8 mouse cellular contexts compared by ENCODE assay signal in the genomic region with DNA sequence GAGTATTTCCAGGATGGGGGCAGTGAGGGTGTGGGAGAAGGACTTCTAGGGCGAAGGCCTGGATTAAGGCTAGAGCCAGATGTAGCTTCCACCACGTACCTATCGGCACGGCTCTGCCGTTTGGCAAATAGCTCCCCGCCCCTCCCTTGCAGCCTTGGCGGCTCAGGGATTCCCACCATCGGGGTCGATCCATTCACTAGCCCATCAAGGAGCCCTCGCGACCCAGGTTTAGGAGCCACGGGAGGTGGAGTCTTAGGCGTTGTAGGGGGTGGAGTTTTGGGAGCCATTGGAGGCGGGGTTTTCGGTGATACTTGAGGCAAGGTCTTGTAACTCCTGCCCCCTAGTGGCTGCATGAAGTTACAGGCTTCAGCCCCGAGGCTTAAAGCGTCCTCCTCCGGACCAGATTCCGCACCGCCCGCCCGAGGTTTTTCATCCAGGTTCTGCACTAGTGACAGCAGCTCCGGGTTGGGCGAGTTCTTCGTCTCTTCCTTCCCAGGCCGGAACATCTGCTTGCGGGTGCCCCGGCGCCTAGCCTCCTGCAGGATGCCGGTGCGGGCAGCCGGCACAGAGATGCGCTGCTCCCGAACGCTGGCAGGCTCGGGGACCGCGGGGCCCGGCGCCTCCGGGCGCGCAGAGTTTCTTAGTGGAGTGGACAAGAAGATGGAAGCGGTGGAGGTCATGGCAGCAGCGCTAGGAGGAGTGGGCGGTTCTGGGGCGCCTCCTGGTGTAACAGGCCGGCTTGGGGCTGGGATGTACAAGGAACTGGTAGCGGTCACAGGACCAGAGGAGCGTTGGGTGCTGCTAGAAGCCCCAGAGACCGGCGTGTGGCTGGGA. TPM values are rescaled to one million over a fixed set of nuclear protein-coding genes. Genes with fewer than 3 reads are reported as not detected.
DNase-seq lines count a peak whose midpoint lies in the region; ATAC-seq and TF ChIP-seq lines count a peak whose summit lies in the region.

No protein-coding gene starts in this region.

- peak overlapping the region; percentile 70 for H3K9ac ChIP-seq in ES-Bruce4 (ENCODE audit: low read depth, poor library complexity, severe bottlenecking)
- peak overlapping the region; percentile 76 for H3K9ac ChIP-seq in forebrain, embryonic 13.5 days
- H3K9ac ChIP-seq in neural tube, embryonic 15.5 days (replicated peaks), result peak overlapping the region; percentile 73

- ATAC-seq in cerebellum, adult (ENCODE audit: insufficient number of reproducible peaks, low FRiP score, low TSS enrichment), result peak; percentile 83
- peak; percentile 91 for ATAC-seq in forebrain, embryonic 13.5 days
- ATAC-seq in neural tube, embryonic 15.5 days (ENCODE audit: low FRiP score), result peak; percentile 91

- H3K4me1 ChIP-seq in ES-Bruce4 (ENCODE audit: control insufficient read depth, insufficient read depth, low read length), result peaks cover 1% of the 10 kb centered on the region
- H3K4me1 ChIP-seq in forebrain, embryonic 13.5 days, result peaks cover 20% of the 10 kb centered on the region
- H3K4me1 ChIP-seq in neural tube, embryonic 15.5 days, result peaks cover 20% of the 10 kb centered on the region

- peak; percentile 49; the same call in 1 of the 2 replicates for TF ChIP-seq EP300 in ES-Bruce4 (IDR thresholded peaks at IDR 0.05; ENCODE audit: insufficient read depth, low read depth, low read length)

- no peaks in the 10 kb centered on the region for H3K36me3 ChIP-seq in ES-Bruce4 (ENCODE audit: control insufficient read depth, insufficient read depth, low read length, poor library complexity, severe bottlenecking)
- no peaks in the 10 kb centered on the region for H3K36me3 ChIP-seq in forebrain, embryonic 13.5 days (ENCODE audit: poor library complexity, severe bottlenecking)
- no peaks in the 10 kb centered on the region for H3K36me3 ChIP-seq in neural tube, embryonic 15.5 days

- no peaks in the 10 kb centered on the region for H3K9me3 ChIP-seq in ES-Bruce4 (replicated peaks; ENCODE audit: control insufficient read depth, insufficient read depth, low read length, poor library complexity, severe bottlenecking)
- no peaks in the 10 kb centered on the region for H3K9me3 ChIP-seq in forebrain, embryonic 13.5 days (replicated peaks)
- no peaks in the 10 kb centered on the region for H3K9me3 ChIP-seq in neural tube, embryonic 15.5 days (replicated peaks)

- H3K4me2 ChIP-seq in forebrain, embryonic 13.5 days, result peak overlapping the region; percentile 90
- H3K4me2 ChIP-seq in neural tube, embryonic 15.5 days, result peak overlapping the region; percentile 92

- H3K27me3 ChIP-seq in ES-Bruce4 (ENCODE audit: control insufficient read depth, insufficient read depth, low read length, poor library complexity, severe bottlenecking), result no peaks in the 10 kb centered on the region
- peaks cover 23% of the 10 kb centered on the region for H3K27me3 ChIP-seq in forebrain, embryonic 13.5 days
- peaks cover 5% of the 10 kb centered on the region; the same call in 1 of the 2 replicates for H3K27me3 ChIP-seq in neural tube, embryonic 15.5 days (replicated peaks)

- peak; percentile 77 for TF ChIP-seq POLR2A in ES-Bruce4 (IDR thresholded peaks at IDR 0.05; ENCODE audit: insufficient read depth, low read length)

- 2% methylated on average over 52 of the region's 52 CpGs for WGBS in forebrain, embryonic 13.5 days
- WGBS in neural tube, embryonic 15.5 days, result under 1% methylated on average over 52 of the region's 52 CpGs

- intact Hi-C loops in heart, postnatal 14 days (cut with DNase I), result loop anchor here (1.0 to 2.0 kb wide), 2 partner anchors 20 to 85 kb away; partner anchors contain the start of gene Usp54

- DNase-seq in heart, postnatal 14 days, result peak; percentile 90 to 96
- DNase-seq in layer of hippocampus, adult 11-12 months (ENCODE audit: low spot score), result peak; percentile 97
- DNase-seq in lung, adult 18-20 months, result peak; percentile 93 to 96
- DNase-seq in testis, postnatal 14 days (ENCODE audit: low spot score), result peak; percentile 92

- peak; percentile 84 for TF ChIP-seq CTCF in ES-Bruce4 (IDR thresholded peaks at IDR 0.05; ENCODE audit: low read depth, low read length)

- peak overlapping the region; percentile 4; the same call in 1 of the 2 replicates for H3K27ac ChIP-seq in ES-Bruce4 (ENCODE audit: insufficient read depth, low read length)
- H3K27ac ChIP-seq in forebrain, embryonic 13.5 days, result peak overlapping the region; percentile 49
- H3K27ac ChIP-seq in neural tube, embryonic 15.5 days (replicated peaks), result peak overlapping the region; percentile 90

- peak overlapping the region; percentile 85 for H3K4me3 ChIP-seq in ES-Bruce4 (ENCODE audit: low read depth, low read length)
- H3K4me3 ChIP-seq in forebrain, embryonic 13.5 days, result peak overlapping the region; percentile 55
- peak overlapping the region; percentile 62 for H3K4me3 ChIP-seq in neural tube, embryonic 15.5 days (replicated peaks)

RNA-seq across cellular contexts. Expression of gene Myoz1, which starts 4.7 kb away (rescaled TPM):
- not detected in 2 replicates for polyA plus RNA-seq in ES-Bruce4 (2011; ENCODE audit: insufficient read depth, insufficient read length, low read depth, missing spikeins)
- polyA plus RNA-seq in forebrain, embryonic 13.5 days (2015; fragmentation: Nextera tagmentation; extraction: Ambion mirVana), result not detected in 2 replicates
- 1 to 10 TPM in 1 of 2 experiments, under 1 TPM in 1; 0.88 to 1.7 TPM for total RNA-seq in heart, postnatal 14 days (2021)
- polyA plus RNA-seq in neural tube, embryonic 15.5 days (2015; fragmentation: Nextera tagmentation; extraction: Ambion mirVana), result 1.1 and 2.5 TPM in 2 replicates

RNA-seq across cellular contexts. Expression of gene Synpo2l, which starts 7.1 kb away (rescaled TPM):
- polyA plus RNA-seq in ES-Bruce4 (2011; ENCODE audit: insufficient read depth, insufficient read length, low read depth, missing spikeins), result 6.1 and 7.0 TPM in 2 replicates
- polyA plus RNA-seq in forebrain, embryonic 13.5 days (2015; fragmentation: Nextera tagmentation; extraction: Ambion mirVana), result 0.13 and 0.14 TPM in 2 replicates
- 100 to 1,000 TPM in 1 of 2 experiments, 10 to 100 TPM in 1; 94.3 to 117 TPM for total RNA-seq in heart, postnatal 14 days (2021)
- 1.4 and 2.4 TPM in 2 replicates for polyA plus RNA-seq in neural tube, embryonic 15.5 days (2015; fragmentation: Nextera tagmentation; extraction: Ambion mirVana)

RNA-seq across cellular contexts. Expression of gene Sec24c, which starts 13.1 kb away (rescaled TPM):
- polyA plus RNA-seq in ES-Bruce4 (2011; ENCODE audit: insufficient read depth, insufficient read length, low read depth, missing spikeins), result 133 and 140 TPM in 2 replicates
- 75.9 and 84.7 TPM in 2 replicates for polyA plus RNA-seq in forebrain, embryonic 13.5 days (2015; fragmentation: Nextera tagmentation; extraction: Ambion mirVana)
- total RNA-seq in heart, postnatal 14 days (2021), result 100 to 1,000 TPM in 1 of 2 experiments, 10 to 100 TPM in 1; 98.8 to 101 TPM
- polyA plus RNA-seq in neural tube, embryonic 15.5 days (2015; fragmentation: Nextera tagmentation; extraction: Ambion mirVana), result 84.3 and 87.4 TPM in 2 replicates

RNA-seq across cellular contexts. Expression of gene Usp54, which starts 20.2 kb away (rescaled TPM):
- 21.4 and 22.3 TPM in 2 replicates for polyA plus RNA-seq in ES-Bruce4 (2011; ENCODE audit: insufficient read depth, insufficient read length, low read depth, missing spikeins)
- 8.1 and 10.1 TPM in 2 replicates for polyA plus RNA-seq in forebrain, embryonic 13.5 days (2015; fragmentation: Nextera tagmentation; extraction: Ambion mirVana)
- 10 to 100 TPM; 12.6 to 16.6 TPM for total RNA-seq in heart, postnatal 14 days (2021)
- 9.1 and 9.7 TPM in 2 replicates for polyA plus RNA-seq in neural tube, embryonic 15.5 days (2015; fragmentation: Nextera tagmentation; extraction: Ambion mirVana)

RNA-seq across cellular contexts. Expression of gene Fut11, which starts 33.7 kb away (rescaled TPM):
- polyA plus RNA-seq in ES-Bruce4 (2011; ENCODE audit: insufficient read depth, insufficient read length, low read depth, missing spikeins), result 8.0 and 8.9 TPM in 2 replicates
- 18.9 and 19.9 TPM in 2 replicates for polyA plus RNA-seq in forebrain, embryonic 13.5 days (2015; fragmentation: Nextera tagmentation; extraction: Ambion mirVana)
- 10 to 100 TPM in 1 of 2 experiments, 1 to 10 TPM in 1; 8.9 to 10.1 TPM for total RNA-seq in heart, postnatal 14 days (2021)
- polyA plus RNA-seq in neural tube, embryonic 15.5 days (2015; fragmentation: Nextera tagmentation; extraction: Ambion mirVana), result 30.0 and 31.5 TPM in 2 replicates

Comparison
In these comparisons a context has a peak if more than half of its experiments do, and no peak if none do; other contexts are left out.
1. Peak in every context shown above with its lines: DNase-seq, ATAC-seq, H3K4me3 ChIP-seq and H3K27ac ChIP-seq.
2. H3K27ac ChIP-seq: peak in every context shown above with its lines; median percentile 90 in neural tube, embryonic 15.5 days; 49 in forebrain, embryonic 13.5 days; 4 in ES-Bruce4.